Mouse (Mus musculus) adrenal gland, postnatal 36 days (tissue): ENCODE measurements around the gene Lcn12. TPM values are rescaled to one million over a fixed set of nuclear protein-coding genes. Genes with fewer than 3 reads are reported as not detected.
A peak's percentile ranks its signal among the peaks of the same experiment; 100 is the strongest.

ENCODE experiments used
- DNase-seq, 2 experiments: peaks; one replicate each; pipeline ENCODE4 v3.0.0; 2021; ENCODE audit warnings: mixed read lengths in 1 of 2
- microRNA-seq: library from miRNA; unstranded; fragments of <30 nt; microRNA quantifications from one replicate; pipeline ENCODE4 v1.2.0, GENCODE M21; 2021
- total RNA-seq, 2 experiments: library from RNA; stranded (reverse); gene quantifications; 2 replicates each; pipeline ENCODE4 v1.2.3; 2021

Gene Lcn12
- total RNA-seq, 2 experiments from 2014 or later, result not detected

DNA sequence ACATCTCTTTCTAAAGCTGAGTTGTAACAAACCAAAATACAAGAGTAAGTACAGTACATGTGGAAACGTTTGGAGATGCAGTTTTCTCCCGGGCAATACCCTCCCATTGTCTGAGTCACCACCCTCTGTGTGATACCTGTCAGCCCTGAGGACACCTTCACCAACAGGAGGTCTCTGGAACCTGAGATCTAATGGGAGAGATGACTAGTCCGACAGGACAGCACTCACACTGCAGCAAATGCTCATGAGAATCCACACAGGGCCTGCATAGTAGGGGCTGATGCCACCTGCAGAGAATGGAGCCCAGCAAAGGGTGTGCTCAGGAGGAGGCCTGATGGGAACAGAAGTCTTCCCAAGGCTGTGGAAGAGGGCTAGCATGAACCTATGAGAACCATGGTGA lies 32.3 kb downstream of the Lcn12 start:
- DNase-seq, result no peak

DNA sequence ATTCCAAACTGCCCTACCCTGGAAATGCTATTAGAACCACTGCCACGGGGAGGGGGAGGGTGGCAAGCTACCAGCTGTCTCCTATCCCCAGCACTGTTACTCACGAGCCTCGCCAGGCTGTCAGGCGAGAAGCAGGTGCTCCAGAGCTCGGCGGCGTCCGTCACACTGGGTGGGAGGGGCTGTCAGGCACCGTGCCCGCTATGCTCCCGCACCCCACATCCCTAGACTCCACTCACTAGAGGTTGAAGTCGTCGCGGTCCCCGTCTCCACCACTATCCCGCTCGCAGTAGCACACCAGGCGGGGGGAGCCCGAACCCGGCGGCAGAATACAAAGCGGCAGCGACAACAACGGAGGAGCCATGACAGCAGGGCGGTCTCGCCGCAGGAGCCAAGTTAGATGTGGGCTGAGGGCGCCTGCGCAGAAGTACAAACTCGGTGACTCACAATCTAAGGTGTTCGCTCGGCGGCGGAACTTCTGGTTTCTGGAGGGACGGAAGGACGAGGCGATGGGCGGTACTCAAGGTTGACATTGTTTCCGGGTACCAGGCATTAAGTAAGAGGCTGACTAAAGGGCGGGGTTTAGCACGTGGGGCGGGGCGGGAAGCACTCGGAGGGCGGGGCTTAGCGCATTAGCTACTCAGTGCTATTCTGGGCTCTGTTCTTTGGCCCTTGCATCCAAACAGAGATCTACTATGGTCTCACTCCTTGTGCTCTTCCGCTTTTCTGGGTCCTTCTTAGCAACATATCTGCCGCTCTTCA lies 33.0 kb downstream of the Lcn12 start, which contains the start of gene Paxx:
Gene Paxx, minus strand, starts transcription at position 544 of the 759 bp plus-strand sequence.
- DNase-seq, result peak; percentile 93

DNA sequence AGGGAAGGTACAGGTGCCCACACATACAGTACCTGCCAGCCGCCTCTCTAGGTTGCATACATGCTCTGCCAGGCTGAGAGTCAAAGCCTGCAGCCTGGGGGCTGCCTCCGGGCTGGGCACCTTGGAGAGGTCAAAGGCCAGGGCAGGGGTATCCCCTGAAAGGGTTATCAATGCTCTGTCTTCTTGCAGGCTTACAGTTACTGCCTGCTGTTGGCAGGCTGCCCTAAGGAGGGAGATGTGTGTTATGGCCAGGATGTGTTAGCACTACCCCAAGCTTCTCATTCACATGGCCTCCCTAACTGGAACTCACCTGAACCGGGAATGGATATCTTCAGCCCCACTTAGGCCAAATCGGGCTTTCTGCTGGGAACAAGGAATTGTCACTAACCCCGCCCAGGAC lies 33.6 kb downstream of the Lcn12 start:
- DNase-seq, result peak in 1 of 2 experiments; percentile 24

DNA sequence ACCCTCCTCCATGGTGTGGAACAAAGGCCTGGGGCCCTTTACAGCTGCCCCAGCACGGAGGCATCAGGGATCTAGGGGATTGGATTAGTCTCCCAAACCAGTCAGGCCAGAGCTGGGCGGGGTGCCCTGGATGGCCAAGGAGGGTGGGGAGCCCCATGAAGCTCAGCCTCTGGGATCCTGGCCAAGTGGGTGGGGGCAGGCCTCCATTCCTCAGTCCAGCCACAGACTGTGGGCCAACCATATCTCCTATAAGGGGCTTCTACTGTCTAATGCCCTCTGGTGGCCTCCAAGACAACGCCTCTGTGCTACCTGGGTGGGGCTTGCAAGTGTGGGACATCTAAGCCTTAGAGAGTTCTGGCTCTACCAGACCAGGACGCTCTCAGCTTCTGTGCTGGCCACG lies 34.8 kb downstream of the Lcn12 start:
- peak in 1 of 2 experiments; percentile 38 for DNase-seq

DNA sequence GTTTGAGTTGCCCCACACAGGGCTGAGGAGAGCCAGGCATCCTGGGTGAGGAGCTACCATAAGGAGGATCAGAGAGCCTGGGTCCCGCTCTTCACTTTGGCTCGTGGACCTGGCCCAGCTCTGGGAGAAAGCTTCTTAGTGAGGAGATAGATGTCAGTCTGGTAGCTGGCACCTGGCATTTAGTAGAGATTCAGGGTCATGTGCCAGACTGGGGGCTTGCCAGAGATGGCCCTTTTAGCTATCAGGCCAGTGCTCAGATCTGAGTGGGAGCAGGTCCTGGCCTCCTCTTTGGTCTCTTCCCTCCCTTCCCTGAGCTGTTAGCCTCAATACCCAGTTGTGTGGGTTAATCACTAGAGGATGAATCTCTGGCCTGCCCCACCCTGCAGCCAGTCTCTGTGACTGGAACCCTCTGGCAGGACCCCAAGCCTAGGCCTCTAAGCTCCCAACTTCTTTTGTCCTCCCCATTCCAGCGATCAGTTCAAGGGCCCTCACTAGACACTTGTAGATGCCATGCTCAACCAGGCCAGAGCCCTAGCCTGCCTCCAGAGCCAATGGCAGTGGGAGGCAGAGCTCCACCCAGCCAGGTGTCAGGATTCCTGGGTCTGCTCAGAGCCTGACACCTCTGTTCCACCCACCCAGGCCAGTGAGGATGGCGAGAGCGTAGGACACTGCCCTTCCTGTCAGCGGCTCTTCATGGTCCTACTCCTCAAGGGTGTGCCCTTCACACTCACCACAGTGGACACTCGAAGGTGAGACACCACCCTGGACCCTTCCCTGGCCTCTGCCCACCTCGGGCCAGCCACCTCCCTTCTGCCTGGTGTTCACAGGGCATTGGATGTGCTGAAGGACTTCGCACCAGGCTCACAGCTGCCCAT lies 36.5 kb downstream of the Lcn12 start:
- no peak for DNase-seq

DNA sequence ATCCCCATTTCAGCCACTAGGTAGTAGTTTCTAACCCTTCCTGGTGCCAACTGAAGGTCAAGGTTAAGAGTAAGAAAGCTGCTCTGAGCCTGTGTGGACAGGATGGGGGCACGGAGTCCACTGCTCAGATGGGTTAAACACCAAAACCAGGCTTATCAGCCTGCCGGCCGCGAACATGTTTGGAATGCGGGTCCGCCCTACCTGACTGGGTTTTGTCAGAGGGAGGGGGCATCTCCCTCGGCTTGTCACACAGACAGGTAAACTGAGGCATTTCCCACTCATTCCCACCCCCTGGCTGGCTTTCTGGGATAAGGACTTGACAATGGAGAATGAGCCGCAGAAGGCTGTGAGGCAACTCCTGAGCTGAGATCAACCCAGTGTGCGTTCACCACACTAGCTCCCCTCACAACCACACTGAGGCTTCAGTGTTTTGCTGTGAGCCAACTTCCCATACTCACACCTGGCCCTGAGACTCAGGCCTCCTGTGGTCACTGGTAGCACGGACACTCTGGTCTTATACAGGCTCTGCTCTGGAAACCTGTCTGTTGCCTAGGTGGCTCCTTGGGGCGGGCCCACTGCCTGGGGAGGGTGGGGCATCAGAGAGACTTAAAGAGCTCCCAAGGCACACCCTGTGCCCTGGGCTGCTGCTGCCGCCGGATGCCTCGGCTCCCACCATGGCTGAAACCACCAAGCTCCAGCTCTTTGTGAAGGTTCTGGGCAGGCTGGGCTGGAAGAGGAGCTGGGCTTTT lies 37.3 kb downstream of the Lcn12 start, which contains the start of gene Clic3:
Gene Clic3, plus strand, starts transcription at position 634 of the 749 bp plus-strand sequence.
- no peak for DNase-seq

DNA sequence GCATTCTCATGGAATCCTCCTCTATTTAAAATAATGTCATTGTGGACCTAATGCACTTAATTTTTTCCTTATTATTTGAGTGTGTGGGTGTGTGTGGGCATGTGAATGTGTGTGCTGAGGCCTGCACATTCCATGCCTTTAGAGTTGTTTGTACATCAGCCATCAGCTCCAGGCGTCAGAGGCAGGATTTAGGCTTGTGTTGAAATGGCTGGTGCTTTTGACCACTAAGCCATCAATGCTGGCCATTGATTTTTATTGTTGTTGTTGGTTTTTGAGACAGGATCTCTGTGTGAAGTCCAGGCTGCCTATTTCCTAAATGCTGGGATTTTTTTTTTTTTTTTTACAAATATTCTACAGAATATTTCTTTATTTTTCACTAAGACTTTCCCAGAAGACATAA lies 40.8 kb downstream of the Lcn12 start:
- DNase-seq, result no peak

DNA sequence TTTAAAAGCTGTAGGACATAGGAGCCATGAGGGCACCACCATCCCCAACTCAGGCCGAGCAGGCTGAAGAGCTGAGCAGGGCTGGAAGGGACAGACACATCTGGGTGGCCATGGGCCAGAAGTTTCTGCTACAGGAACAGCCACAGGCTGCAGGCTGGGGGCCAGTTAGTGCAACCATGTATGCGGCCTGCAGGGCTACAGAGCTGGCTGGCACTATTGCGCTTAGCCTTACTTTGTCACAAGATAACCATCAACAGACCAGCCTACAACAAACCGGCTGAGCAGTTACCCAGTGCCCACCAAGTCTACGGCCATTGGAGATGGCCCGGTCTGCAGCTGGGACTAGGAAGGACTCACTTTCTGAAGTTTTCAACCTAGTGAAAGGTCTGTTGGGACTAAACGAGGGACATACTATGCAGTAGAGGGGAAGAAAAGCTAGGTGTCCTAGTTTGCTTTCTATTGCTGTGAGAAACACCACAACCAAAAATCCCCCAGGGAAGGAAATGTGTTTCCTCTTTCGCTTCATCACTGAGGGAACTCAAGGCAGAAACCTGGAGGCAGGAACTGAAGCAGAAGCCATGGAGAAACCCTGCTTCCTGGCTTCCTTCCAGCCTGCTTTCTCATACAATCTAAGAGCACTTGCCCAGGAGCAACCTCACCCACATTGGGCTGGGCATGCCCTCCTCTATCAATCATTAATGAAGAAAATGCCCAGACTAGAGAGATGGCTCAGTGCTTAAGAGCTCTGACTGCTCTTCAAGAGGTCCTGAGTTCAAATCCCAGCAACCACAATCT lies 42.7 kb downstream of the Lcn12 start:
- no peak for DNase-seq

DNA sequence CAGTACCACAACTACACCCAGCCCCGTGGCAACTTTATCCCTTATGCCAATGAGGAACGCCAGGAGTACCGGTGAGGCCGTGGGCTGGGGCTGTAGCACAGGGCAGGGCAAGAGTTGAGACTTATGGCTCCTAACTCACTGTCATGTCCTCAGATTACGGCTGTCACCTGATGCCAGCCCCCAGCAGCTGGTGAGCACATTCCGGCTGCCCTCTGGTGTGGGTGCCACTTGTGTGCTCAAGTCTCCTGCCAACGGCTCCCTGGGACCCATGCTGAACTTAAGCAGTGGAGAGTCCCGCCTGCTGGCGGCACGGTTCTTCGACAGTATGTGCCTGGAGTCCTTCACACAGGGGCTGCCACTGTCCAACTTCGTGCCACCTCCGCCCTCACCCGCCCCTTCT lies 51.0 kb downstream of the Lcn12 start:
- no peak for DNase-seq

DNA sequence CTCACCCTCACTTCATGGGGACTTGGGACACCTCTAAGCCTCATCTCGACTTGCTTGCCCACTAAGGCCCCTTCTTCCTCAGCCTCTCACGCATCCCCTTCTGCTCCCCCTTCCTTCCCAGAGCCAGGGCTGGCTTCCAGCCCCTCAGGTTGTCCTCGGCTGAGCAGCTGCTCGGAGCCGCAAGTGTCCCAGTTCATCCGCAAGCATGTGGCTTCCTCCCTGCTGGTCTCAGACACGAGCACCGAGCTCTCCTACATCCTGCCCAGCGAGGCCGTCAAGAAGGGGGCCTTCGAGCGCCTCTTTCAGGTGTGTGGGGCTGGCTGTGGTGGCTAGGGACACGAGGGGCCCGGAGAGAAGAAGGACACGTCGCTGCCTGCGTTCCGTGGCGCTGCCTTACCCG lies 52.6 kb downstream of the Lcn12 start:
- no peak for DNase-seq

Small RNA genes within 50 kb of the gene (microRNA-seq; reads per million reads assigned to microRNA genes)
- gene Mir3087, result not detected

Other genes with a start within 250 kb of the Lcn12 start
- 1 to 10 TPM; 4.1 to 4.8 TPM for gene AL732309.1, start 247.0 kb downstream of the Lcn12 start, total RNA-seq
- gene Tmem203, start 238.5 kb downstream of the Lcn12 start, total RNA-seq, result 10 to 100 TPM; 22.6 to 38.8 TPM
- 1 to 10 TPM; 8.7 to 9.2 TPM for gene Tprn, start 231.3 kb downstream of the Lcn12 start, total RNA-seq
- gene Ssna1, start 221.5 kb downstream of the Lcn12 start, total RNA-seq, result 10 to 100 TPM; 43.8 to 45.1 TPM
- 10 to 100 TPM; 76.5 to 81.3 TPM for gene Anapc2, start 221.4 kb downstream of the Lcn12 start, total RNA-seq
- not detected for gene Tmem210, start 205.8 kb downstream of the Lcn12 start, total RNA-seq
- not detected for gene Lrrc26, start 204.0 kb downstream of the Lcn12 start, total RNA-seq
- 1 to 10 TPM; 6.3 to 7.6 TPM for gene Grin1, start 174.7 kb downstream of the Lcn12 start, total RNA-seq
- gene Man1b1, start 161.6 kb downstream of the Lcn12 start, total RNA-seq, result 10 to 100 TPM; 53.1 to 59.2 TPM
- gene Dpp7, start 137.6 kb downstream of the Lcn12 start, total RNA-seq, result 10 to 100 TPM; 29.9 to 31.8 TPM
- gene Uap1l1, start 128.2 kb downstream of the Lcn12 start, total RNA-seq, result 10 to 100 TPM; 20.0 to 23.1 TPM
- gene Sapcd2, start 121.6 kb downstream of the Lcn12 start, total RNA-seq, result under 1 TPM; 0.43 to 0.95 TPM
- 1 to 10 TPM; 5.0 to 7.8 TPM for gene Entpd2, start 98.0 kb downstream of the Lcn12 start, total RNA-seq
- 100 to 1,000 TPM; 117 to 140 TPM for gene Npdc1, start 94.6 kb downstream of the Lcn12 start, total RNA-seq
- gene Fut7, start 70.6 kb downstream of the Lcn12 start, total RNA-seq, result not detected
- gene Abca2, start 65.2 kb downstream of the Lcn12 start, total RNA-seq, result 10 to 100 TPM; 29.7 to 36.4 TPM
- gene Clic3, start 37.1 kb downstream of the Lcn12 start, total RNA-seq, result not detected
- 10 to 100 TPM; 32.3 to 34.2 TPM for gene Paxx, start 32.8 kb downstream of the Lcn12 start, total RNA-seq
- 1 to 10 TPM; 1.1 to 2.0 TPM for gene Ptgds, start 23.9 kb downstream of the Lcn12 start, total RNA-seq
- gene Fbxw5, start 6.8 kb upstream of the Lcn12 start, total RNA-seq, result 10 to 100 TPM; 87.0 to 89.8 TPM
- gene C8g, start 7.8 kb upstream of the Lcn12 start, total RNA-seq, result 1 to 10 TPM; 1.7 TPM
- 10 to 100 TPM; 22.3 to 26.2 TPM for gene Traf2, start 53.0 kb upstream of the Lcn12 start, total RNA-seq
- 100 to 1,000 TPM; 276 to 288 TPM for gene Edf1, start 63.9 kb upstream of the Lcn12 start, total RNA-seq
- 1 to 10 TPM; 1.5 to 3.1 TPM for gene Mamdc4, start 80.9 kb upstream of the Lcn12 start, total RNA-seq
- gene Phpt1, start 81.3 kb upstream of the Lcn12 start, total RNA-seq, result 10 to 100 TPM; 54.3 to 64.6 TPM
- 1 to 10 TPM in 1 of 2 experiments, under 1 TPM in 1; 0.73 to 1.3 TPM for gene Ajm1, start 87.8 kb upstream of the Lcn12 start, total RNA-seq
- 10 to 100 TPM; 85.4 to 97.5 TPM for gene Rabl6, start 114.6 kb upstream of the Lcn12 start, total RNA-seq
- not detected for gene Ccdc183, start 123.8 kb upstream of the Lcn12 start, total RNA-seq
- gene Tmem141, start 128.1 kb upstream of the Lcn12 start, total RNA-seq, result 10 to 100 TPM; 22.1 to 38.9 TPM
- 10 to 100 TPM in 1 of 2 experiments, 1 to 10 TPM in 1; 4.5 to 14.3 TPM for gene Fcna, start 134.1 kb upstream of the Lcn12 start, total RNA-seq
- not detected for gene Lcn8, start 159.2 kb upstream of the Lcn12 start, total RNA-seq
- gene Lcn5, start 164.0 kb upstream of the Lcn12 start, total RNA-seq, result not detected
- not detected for gene Lcn6, start 182.9 kb upstream of the Lcn12 start, total RNA-seq
- not detected for gene Lcn10, start 188.8 kb upstream of the Lcn12 start, total RNA-seq
- under 1 TPM in 1 of 2 experiments, not detected in 1; 0.53 TPM for gene Obp2a, start 206.1 kb upstream of the Lcn12 start, total RNA-seq
- 10 to 100 TPM; 43.5 to 45.0 TPM for gene Bmyc, start 212.8 kb upstream of the Lcn12 start, total RNA-seq
- not detected for gene Obp2b, start 243.1 kb upstream of the Lcn12 start, total RNA-seq